Comparison of ENCODE assay signal across 15 mouse cellular contexts in genomic region chr3:65469207-65469606, GRCm38 (mm10). TPM values are rescaled to one million over a fixed set of nuclear protein-coding genes. Genes with fewer than 3 reads are reported as not detected.
DNase-seq lines count a peak whose midpoint lies in the region; ATAC-seq and TF ChIP-seq lines count a peak whose summit lies in the region.
"Had no signal": no experiment of that assay in that cellular context is flagged by ENCODE, and none has a peak within 500 bp of the region (broad histone marks: within the 10 kb centered on the region; RNA-seq: fewer than 3 reads in every experiment).

No protein-coding gene starts in this region.

- H3K36me3 ChIP-seq in hindbrain, embryonic 11.5 days (ENCODE audit: control insufficient read depth, insufficient read depth, low read length), result no peaks in the 10 kb centered on the region
- no peaks in the 10 kb centered on the region for H3K36me3 ChIP-seq in hindbrain, embryonic 14.5 days (replicated peaks; ENCODE audit: control insufficient read depth, insufficient read depth)
- no peaks in the 10 kb centered on the region for H3K36me3 ChIP-seq in testis, adult 2 months (ENCODE audit: control insufficient read depth, insufficient read depth, low read length)
- H3K36me3 ChIP-seq: heart, embryonic 13.5 days; liver, embryonic 15.5 days; neural tube, embryonic 12.5 days had no signal

- no peaks in the 10 kb centered on the region for H3K9me3 ChIP-seq in hindbrain, embryonic 11.5 days (ENCODE audit: control insufficient read depth, low read length)
- H3K9me3 ChIP-seq in hindbrain, embryonic 14.5 days (ENCODE audit: control insufficient read depth, low read length), result no peaks in the 10 kb centered on the region
- H3K9me3 ChIP-seq: heart, embryonic 13.5 days; liver, embryonic 15.5 days; neural tube, embryonic 12.5 days had no signal

- no peak overlapping the region for H3K4me2 ChIP-seq in hindbrain, embryonic 11.5 days (replicated peaks; ENCODE audit: low read depth, low read length)
- no peak overlapping the region for H3K4me2 ChIP-seq in hindbrain, embryonic 14.5 days (replicated peaks)
- H3K4me2 ChIP-seq: heart, embryonic 13.5 days; liver, embryonic 15.5 days; neural tube, embryonic 12.5 days had no signal

- no peak overlapping the region for H3K4me3 ChIP-seq in hindbrain, embryonic 11.5 days (ENCODE audit: low read depth, low read length)
- no peak overlapping the region for H3K4me3 ChIP-seq in hindbrain, embryonic 14.5 days (replicated peaks; ENCODE audit: low read length)
- H3K4me3 ChIP-seq in testis, adult 2 months (ENCODE audit: control insufficient read depth, low read depth, low read length), result no peak overlapping the region
- H3K4me3 ChIP-seq: heart, embryonic 13.5 days; liver, embryonic 15.5 days; neural tube, embryonic 12.5 days had no signal

- peak; percentile 18 for DNase-seq in hindbrain, embryonic 11.5 days (ENCODE audit: low spot score)
- no peak for DNase-seq in hindbrain, embryonic 14.5 days (ENCODE audit: low spot score)
- no peak for DNase-seq in testis, postnatal 10 days (ENCODE audit: low spot score)
- DNase-seq in adipocyte (ENCODE audit: low spot score), result peak; percentile 47
- no peak for DNase-seq in urinary bladder, postnatal 14 days (ENCODE audit: low spot score)
- no peak for DNase-seq in ovary, adult 18-20 months (ENCODE audit: low spot score)
- DNase-seq: cerebellum, adult 11-12 months; gastrocnemius, postnatal 10 days; right cerebral cortex, postnatal 4 days had no signal

- no peaks in the 10 kb centered on the region for H3K27me3 ChIP-seq in hindbrain, embryonic 11.5 days (ENCODE audit: control insufficient read depth, insufficient read depth, low read length)
- H3K27me3 ChIP-seq in hindbrain, embryonic 14.5 days (ENCODE audit: control insufficient read depth, insufficient read depth, low read length), result no peaks in the 10 kb centered on the region
- H3K27me3 ChIP-seq in testis, adult 2 months (ENCODE audit: control insufficient read depth, insufficient read depth, low read length), result no peaks in the 10 kb centered on the region
- H3K27me3 ChIP-seq: heart, embryonic 13.5 days; liver, embryonic 15.5 days; neural tube, embryonic 12.5 days had no signal

- TF ChIP-seq CTCF in testis, adult 2 months (IDR thresholded peaks at IDR 0.05; ENCODE audit: control insufficient read depth, insufficient read depth, insufficient replicate concordance, low read depth, low read length), result no peak

- no peak overlapping the region for H3K9ac ChIP-seq in hindbrain, embryonic 11.5 days (ENCODE audit: low read depth, low read length)
- H3K9ac ChIP-seq in hindbrain, embryonic 14.5 days, result no peak overlapping the region
- H3K9ac ChIP-seq: heart, embryonic 13.5 days; liver, embryonic 15.5 days; neural tube, embryonic 12.5 days had no signal

- TF ChIP-seq POLR2A in testis, adult 2 months (IDR thresholded peaks at IDR 0.05; ENCODE audit: control insufficient read depth, low read depth, low read length), result no peak

- no peak for ATAC-seq in hindbrain, embryonic 11.5 days (ENCODE audit: low FRiP score)
- no peak for ATAC-seq in hindbrain, embryonic 14.5 days (ENCODE audit: low FRiP score)
- ATAC-seq: forebrain, embryonic 16.5 days; midbrain, embryonic 16.5 days had no signal

- WGBS in hindbrain, embryonic 11.5 days, result 80% methylated on average over 4 of the region's 4 CpGs
- 79% methylated on average over 4 of the region's 4 CpGs for WGBS in hindbrain, embryonic 14.5 days

- H3K27ac ChIP-seq in hindbrain, embryonic 11.5 days (ENCODE audit: low read depth, low read length), result no peak overlapping the region
- H3K27ac ChIP-seq in hindbrain, embryonic 14.5 days, result no peak overlapping the region
- H3K27ac ChIP-seq in testis, adult 2 months (ENCODE audit: control insufficient read depth, insufficient read depth, low read depth, low read length), result peak overlapping the region; percentile 12; the same call in 1 of the 2 replicates
- H3K27ac ChIP-seq: heart, embryonic 13.5 days; liver, embryonic 15.5 days; neural tube, embryonic 12.5 days had no signal

- no peaks in the 10 kb centered on the region for H3K4me1 ChIP-seq in hindbrain, embryonic 11.5 days (replicated peaks; ENCODE audit: control insufficient read depth, insufficient read depth, low read length)
- H3K4me1 ChIP-seq in hindbrain, embryonic 14.5 days (replicated peaks; ENCODE audit: control insufficient read depth, insufficient read depth, low read length), result no peaks in the 10 kb centered on the region
- peaks cover 4% of the 10 kb centered on the region; the same call in 1 of the 2 replicates for H3K4me1 ChIP-seq in testis, adult 2 months (ENCODE audit: control insufficient read depth, insufficient read depth, low read length)
- H3K4me1 ChIP-seq: neural tube, embryonic 12.5 days had no signal

RNA-seq across cellular contexts. Expression of gene Tiparp, which starts 59.0 kb away (rescaled TPM):
- 41.1 and 41.2 TPM in 2 replicates for polyA plus RNA-seq in hindbrain, embryonic 11.5 days (2014; fragmentation: Nextera tagmentation; extraction: Ambion mirVana)
- polyA plus RNA-seq in hindbrain, embryonic 14.5 days (2014; fragmentation: Nextera tagmentation; extraction: Ambion mirVana), result 30.8 and 32.2 TPM in 2 replicates
- polyA plus RNA-seq in testis, adult 2 months (2012; rRNA removed), result 3.1 and 3.7 TPM in 2 replicates

Comparison
In these comparisons a context has a peak if more than half of its experiments do, and no peak if none do; other contexts are left out.
1. DNase-seq: peak in hindbrain, embryonic 11.5 days (single experiment) and adipocyte (single experiment); none in hindbrain, embryonic 14.5 days (single experiment), testis, postnatal 10 days (single experiment), urinary bladder, postnatal 14 days (single experiment) and ovary, adult 18-20 months (single experiment).